Mouse (Mus musculus): ENCODE data around the gene Gpr84. TPM values are rescaled to one million over a fixed set of nuclear protein-coding genes. Genes with fewer than 3 reads are reported as not detected.

Gene Gpr84
- polyA plus RNA-seq, 1 experiment = 0.05 TPM

DNA sequence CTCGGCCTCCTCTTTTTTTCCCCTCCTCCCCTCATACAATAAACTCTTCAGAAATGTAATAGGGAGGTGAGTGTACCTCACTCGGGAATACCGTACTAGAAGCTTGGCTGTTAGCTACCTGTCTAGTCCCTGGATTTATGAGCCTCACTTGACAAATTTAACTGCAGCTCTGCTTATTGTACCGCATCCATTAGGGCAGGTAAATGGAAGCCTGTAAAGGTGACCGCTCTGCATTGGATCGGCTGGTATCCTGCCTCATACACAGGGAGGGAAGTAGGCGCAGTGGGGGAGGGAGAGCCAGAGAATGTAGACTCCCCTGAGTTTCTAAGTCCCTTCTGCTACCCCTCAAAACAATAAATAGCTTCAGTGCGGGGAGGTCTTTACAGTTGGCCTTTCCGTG is 19.6 kb downstream of the Gpr84 start:
- no peak overlapping the region for H3ac ChIP-seq (ENCODE audit: control insufficient read depth, insufficient read length)
- no peak overlapping the region for H3K4me2 ChIP-seq (ENCODE audit: low read depth)
- H3K79me2 ChIP-seq (ENCODE audit: control insufficient read depth, insufficient read depth) = peaks cover 22% of the 10 kb centered on the region
- TF ChIP-seq MYOG (IDR thresholded peaks at IDR 0.05; ENCODE audit: control insufficient read depth in 1 of 3, insufficient read depth in 1 of 3, insufficient read length in 2 of 3, low read depth in 2 of 3) (no peak), TCF12 (IDR thresholded peaks at IDR 0.05; ENCODE audit: insufficient read depth, poor library complexity, severe bottlenecking) (no peak), MYOD1 (IDR thresholded peaks at IDR 0.05; ENCODE audit: control insufficient read depth in 1 of 3, insufficient read length in 2 of 3, low read depth in 2 of 3) (no peak), MAX (IDR thresholded peaks at IDR 0.05; ENCODE audit: low read depth) (no peak), REST (IDR thresholded peaks at IDR 0.05; ENCODE audit: insufficient read depth, insufficient read length) (no peak), CEBPB (IDR thresholded peaks at IDR 0.05; ENCODE audit: insufficient read depth, poor library complexity, severe bottlenecking) (no peak), E2F4 (IDR thresholded peaks at IDR 0.05; ENCODE audit: insufficient read depth) (no peak), TCF3 (IDR thresholded peaks at IDR 0.05; ENCODE audit: insufficient read length, low read depth) (no peak), USF1 (IDR thresholded peaks at IDR 0.05; ENCODE audit: low read depth) (no peak), POLR2AphosphoS2 (IDR thresholded peaks at IDR 0.05; ENCODE audit: insufficient read length, low read depth) (no peak), POLR2A (IDR thresholded peaks at IDR 0.05; ENCODE audit: insufficient read length, low read depth) (no peak), SRF (IDR thresholded peaks at IDR 0.05; ENCODE audit: control insufficient read depth, insufficient read length, low read depth) (no peak)
- no peaks in the 10 kb centered on the region for H3K27me3 ChIP-seq (ENCODE audit: control insufficient read depth, insufficient read depth, insufficient read length)
- no peak overlapping the region for H3K4me3 ChIP-seq
- peaks cover 40% of the 10 kb centered on the region for H3K36me3 ChIP-seq (ENCODE audit: control insufficient read depth, insufficient read depth)

DNA sequence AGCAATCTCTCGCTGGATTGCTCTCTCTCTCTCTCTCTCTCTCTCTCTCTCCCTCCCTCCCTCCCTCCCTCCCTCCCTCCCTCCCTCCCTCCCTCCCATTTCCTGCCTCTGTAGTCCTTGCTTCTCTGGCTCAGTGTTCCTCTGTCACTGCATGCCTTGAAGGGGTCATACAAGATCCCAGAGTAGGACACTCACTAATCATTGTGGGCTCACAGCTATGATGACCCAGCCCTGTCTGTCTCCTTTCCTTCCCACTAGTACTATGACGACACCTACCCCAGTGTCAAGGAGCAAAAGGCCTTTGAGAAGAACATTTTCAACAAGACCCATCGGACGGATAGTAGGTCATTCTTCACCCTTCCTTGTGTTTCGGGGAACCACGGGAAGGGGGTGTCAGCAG is 20.0 kb downstream of the Gpr84 start:
- Histone ChIP-seq H3ac (ENCODE audit: control insufficient read depth, insufficient read length) (no peak overlapping the region), H3K4me2 (ENCODE audit: low read depth) (no peak overlapping the region), H3K36me3 (ENCODE audit: control insufficient read depth, insufficient read depth) (peaks cover 38% of the 10 kb centered on the region), H3K79me2 (ENCODE audit: control insufficient read depth, insufficient read depth) (peaks cover 22% of the 10 kb centered on the region), H3K4me3 (no peak overlapping the region), H3K27me3 (ENCODE audit: control insufficient read depth, insufficient read depth, insufficient read length) (no peaks in the 10 kb centered on the region)
- TF ChIP-seq MAX (IDR thresholded peaks at IDR 0.05; ENCODE audit: low read depth) (no peak), SRF (IDR thresholded peaks at IDR 0.05; ENCODE audit: control insufficient read depth, insufficient read length, low read depth) (no peak), POLR2A (IDR thresholded peaks at IDR 0.05; ENCODE audit: insufficient read length, low read depth) (no peak), TCF3 (IDR thresholded peaks at IDR 0.05; ENCODE audit: insufficient read length, low read depth) (no peak), MYOD1 (IDR thresholded peaks at IDR 0.05; ENCODE audit: control insufficient read depth in 1 of 3, insufficient read length in 2 of 3, low read depth in 2 of 3) (no peak), E2F4 (IDR thresholded peaks at IDR 0.05; ENCODE audit: insufficient read depth) (no peak), TCF12 (IDR thresholded peaks at IDR 0.05; ENCODE audit: insufficient read depth, poor library complexity, severe bottlenecking) (no peak), REST (IDR thresholded peaks at IDR 0.05; ENCODE audit: insufficient read depth, insufficient read length) (no peak), POLR2AphosphoS2 (IDR thresholded peaks at IDR 0.05; ENCODE audit: insufficient read length, low read depth) (no peak), CEBPB (IDR thresholded peaks at IDR 0.05; ENCODE audit: insufficient read depth, poor library complexity, severe bottlenecking) (no peak), MYOG (IDR thresholded peaks at IDR 0.05; ENCODE audit: control insufficient read depth in 1 of 3, insufficient read depth in 1 of 3, insufficient read length in 2 of 3, low read depth in 2 of 3) (no peak), USF1 (IDR thresholded peaks at IDR 0.05; ENCODE audit: low read depth) (no peak)

DNA sequence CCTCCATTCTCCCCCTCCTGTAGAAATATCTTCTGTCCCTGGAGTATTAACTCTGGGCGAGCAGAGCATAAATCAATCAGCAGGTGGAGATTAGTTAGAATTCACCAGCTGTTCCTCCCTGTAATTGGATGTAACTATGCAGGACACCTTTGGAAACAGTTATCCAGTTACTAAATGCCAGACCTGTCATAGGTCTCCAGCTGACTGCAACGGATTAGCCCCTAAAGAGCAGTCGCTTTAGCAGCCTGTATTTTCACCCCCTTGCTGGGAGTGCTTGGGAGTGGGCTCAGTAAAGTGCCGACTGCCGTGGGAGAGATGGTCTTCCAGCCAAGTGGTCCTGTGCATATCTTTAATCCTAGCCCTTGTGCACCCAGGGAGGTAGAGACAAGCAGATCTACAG is 20.8 kb downstream of the Gpr84 start:
- no peak overlapping the region for H3ac ChIP-seq (ENCODE audit: control insufficient read depth, insufficient read length)
- TF ChIP-seq E2F4 (IDR thresholded peaks at IDR 0.05; ENCODE audit: insufficient read depth) (no peak), TCF3 (IDR thresholded peaks at IDR 0.05; ENCODE audit: insufficient read length, low read depth) (no peak), MYOD1 (IDR thresholded peaks at IDR 0.05; ENCODE audit: control insufficient read depth in 1 of 3, insufficient read length in 2 of 3, low read depth in 2 of 3) (no peak), TCF12 (IDR thresholded peaks at IDR 0.05; ENCODE audit: insufficient read depth, poor library complexity, severe bottlenecking) (no peak), REST (IDR thresholded peaks at IDR 0.05; ENCODE audit: insufficient read depth, insufficient read length) (no peak), POLR2AphosphoS2 (IDR thresholded peaks at IDR 0.05; ENCODE audit: insufficient read length, low read depth) (no peak), USF1 (IDR thresholded peaks at IDR 0.05; ENCODE audit: low read depth) (no peak), SRF (IDR thresholded peaks at IDR 0.05; ENCODE audit: control insufficient read depth, insufficient read length, low read depth) (no peak), MAX (IDR thresholded peaks at IDR 0.05; ENCODE audit: low read depth) (no peak), POLR2A (IDR thresholded peaks at IDR 0.05; ENCODE audit: insufficient read length, low read depth) (no peak), MYOG (IDR thresholded peaks at IDR 0.05; ENCODE audit: control insufficient read depth in 1 of 3, insufficient read depth in 1 of 3, insufficient read length in 2 of 3, low read depth in 2 of 3) (no peak), CEBPB (IDR thresholded peaks at IDR 0.05; ENCODE audit: insufficient read depth, poor library complexity, severe bottlenecking) (no peak)
- H3K4me3 ChIP-seq = no peak overlapping the region
- H3K27me3 ChIP-seq (ENCODE audit: control insufficient read depth, insufficient read depth, insufficient read length) = no peaks in the 10 kb centered on the region
- peaks cover 29% of the 10 kb centered on the region for H3K79me2 ChIP-seq (ENCODE audit: control insufficient read depth, insufficient read depth)
- no peak overlapping the region for H3K4me2 ChIP-seq (ENCODE audit: low read depth)
- peaks cover 35% of the 10 kb centered on the region for H3K36me3 ChIP-seq (ENCODE audit: control insufficient read depth, insufficient read depth)

DNA sequence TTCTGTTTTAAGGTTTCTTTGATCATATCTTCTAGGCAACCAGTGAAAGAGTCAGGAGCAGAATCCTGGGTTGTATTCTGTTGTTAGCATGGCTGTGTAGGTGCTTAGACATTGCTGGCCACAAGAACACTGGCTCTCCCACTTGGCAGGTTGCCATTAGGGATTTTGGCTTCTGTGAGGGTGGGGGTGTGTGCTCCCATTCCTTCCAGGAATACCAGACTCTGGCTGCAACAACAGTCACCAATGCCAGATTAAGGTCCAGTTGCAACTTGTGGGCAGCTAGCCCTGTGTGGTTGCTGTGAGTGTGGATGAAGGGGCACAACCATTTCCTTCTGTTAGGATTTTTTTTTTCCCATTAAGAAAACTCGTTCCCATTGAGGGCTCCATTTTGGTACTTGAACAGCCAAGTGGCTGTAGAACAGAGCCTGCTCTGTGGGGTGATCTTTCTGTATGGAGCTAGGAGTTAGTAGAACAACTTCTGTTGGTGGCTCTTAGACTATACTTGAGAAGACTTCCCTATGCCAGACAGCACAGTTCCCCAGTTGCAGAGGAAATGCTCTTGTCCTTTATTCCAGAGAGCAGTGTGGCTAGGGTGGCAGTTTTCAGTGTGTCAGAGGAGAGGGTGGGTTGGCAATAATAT is 24.5 kb downstream of the Gpr84 start:
- H3K4me3 ChIP-seq = no peak overlapping the region
- H3K36me3 ChIP-seq (ENCODE audit: control insufficient read depth, insufficient read depth) = peaks cover 21% of the 10 kb centered on the region
- no peak overlapping the region for H3ac ChIP-seq (ENCODE audit: control insufficient read depth, insufficient read length)
- peak overlapping the region; percentile 14 for H3K4me2 ChIP-seq (ENCODE audit: low read depth)
- H3K79me2 ChIP-seq (ENCODE audit: control insufficient read depth, insufficient read depth) = peaks cover 61% of the 10 kb centered on the region
- no peaks in the 10 kb centered on the region for H3K27me3 ChIP-seq (ENCODE audit: control insufficient read depth, insufficient read depth, insufficient read length)
- no peak for TF ChIP-seq TCF12 (IDR thresholded peaks at IDR 0.05; ENCODE audit: insufficient read depth, poor library complexity, severe bottlenecking)
- no peak for TF ChIP-seq REST (IDR thresholded peaks at IDR 0.05; ENCODE audit: insufficient read depth, insufficient read length)
- peak in 1 of 3 experiments; percentile 45 for TF ChIP-seq MYOD1 (IDR thresholded peaks at IDR 0.05; ENCODE audit: control insufficient read depth in 1 of 3, insufficient read length in 2 of 3, low read depth in 2 of 3)
- peak in 1 of 3 experiments; percentile 41 for TF ChIP-seq MYOG (IDR thresholded peaks at IDR 0.05; ENCODE audit: control insufficient read depth in 1 of 3, insufficient read depth in 1 of 3, insufficient read length in 2 of 3, low read depth in 2 of 3)
